Mouse (Mus musculus) gastrocnemius, postnatal 14 days (tissue): ENCODE measurements around the gene Iqce. TPM values are rescaled to one million over a fixed set of nuclear protein-coding genes. Genes with fewer than 3 reads are reported as not detected.

Experiments
- DNase-seq: peaks from one replicate; pipeline ENCODE4 v3.0.0; 2021; ENCODE audit warnings: mixed read lengths
- intact Hi-C: fragments of 180-260 bp; cut with DNase I; formaldehyde crosslinking; loops from one replicate; pipeline ENCODE4 v1.15.1; 2025; ENCODE audit warnings: low total_unique reads
- long read RNA-seq, 2 experiments: library from polyadenylated mRNA; stranded (forward); transcript quantifications; one replicate each; pipeline ENCODE4 v2.0.0; 2021
- total RNA-seq, 2 experiments: library from RNA; stranded (reverse); gene quantifications; 2 replicates each; pipeline ENCODE4 v1.2.3; 2021

The Iqce gene
- total RNA-seq, result 1 to 10 TPM; 4.4 to 5.1 TPM
- long read RNA-seq, experiment 1, partial matches to known transcripts, result 1 of 2 reads
- long read RNA-seq, experiment 1, other reads (novel, unspliced or antisense), result 1 of 2 reads
- long read RNA-seq, experiment 2, partial matches to known transcripts, result 0 of 3 reads
- long read RNA-seq, experiment 2, other reads (novel, unspliced or antisense), result 3 of 3 reads

DNA sequence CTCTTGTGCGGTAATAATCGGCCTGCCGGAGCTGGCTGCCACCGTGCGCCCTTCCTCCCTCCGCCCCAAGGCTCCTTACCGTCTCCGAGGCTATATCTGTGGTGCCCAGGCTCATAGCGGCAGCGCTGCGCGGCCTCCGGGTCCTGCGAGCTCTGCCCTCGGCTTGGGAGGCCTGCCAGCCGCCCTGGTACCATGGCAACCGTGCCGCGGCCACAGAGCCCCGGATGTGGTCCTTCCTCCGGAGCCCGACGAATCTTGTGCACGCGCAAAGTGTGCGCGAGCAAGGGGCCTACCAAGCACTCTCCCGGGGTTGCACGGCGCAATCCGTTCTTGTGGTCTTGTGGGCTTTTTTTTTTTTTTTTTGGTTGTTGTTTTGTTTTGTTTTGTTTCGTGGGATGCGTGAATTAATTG is at the start of gene Iqce:
TSS of gene Iqce (minus strand) at position 276 of the 411 bp plus-strand sequence.
- intact Hi-C loops, result no loop called here

DNA sequence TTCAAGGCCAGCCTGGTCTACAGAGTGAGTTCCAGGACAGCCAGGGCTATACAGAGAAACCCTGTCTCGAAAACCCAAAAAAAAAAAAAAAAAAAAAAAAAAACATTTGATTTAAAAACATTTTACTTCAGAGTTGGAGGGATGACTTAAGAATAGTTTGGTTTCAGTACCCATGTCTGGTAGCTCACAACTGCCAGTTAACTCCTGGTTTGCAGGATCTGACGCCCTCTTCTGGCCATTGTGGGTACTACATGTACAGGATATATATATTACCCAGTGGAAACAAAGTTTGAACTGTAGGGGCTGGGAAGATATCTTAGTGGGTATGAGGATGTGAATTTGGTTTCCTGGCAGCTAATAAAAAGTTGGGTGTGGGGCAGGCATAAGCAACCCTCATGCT is 48.7 kb upstream of the Iqce start:
- DNase-seq, result no peak
- intact Hi-C loops, result no loop called here

More for the DNA sequence above, at the start of gene Iqce:
- DNase-seq, result peak; percentile 96

DNA sequence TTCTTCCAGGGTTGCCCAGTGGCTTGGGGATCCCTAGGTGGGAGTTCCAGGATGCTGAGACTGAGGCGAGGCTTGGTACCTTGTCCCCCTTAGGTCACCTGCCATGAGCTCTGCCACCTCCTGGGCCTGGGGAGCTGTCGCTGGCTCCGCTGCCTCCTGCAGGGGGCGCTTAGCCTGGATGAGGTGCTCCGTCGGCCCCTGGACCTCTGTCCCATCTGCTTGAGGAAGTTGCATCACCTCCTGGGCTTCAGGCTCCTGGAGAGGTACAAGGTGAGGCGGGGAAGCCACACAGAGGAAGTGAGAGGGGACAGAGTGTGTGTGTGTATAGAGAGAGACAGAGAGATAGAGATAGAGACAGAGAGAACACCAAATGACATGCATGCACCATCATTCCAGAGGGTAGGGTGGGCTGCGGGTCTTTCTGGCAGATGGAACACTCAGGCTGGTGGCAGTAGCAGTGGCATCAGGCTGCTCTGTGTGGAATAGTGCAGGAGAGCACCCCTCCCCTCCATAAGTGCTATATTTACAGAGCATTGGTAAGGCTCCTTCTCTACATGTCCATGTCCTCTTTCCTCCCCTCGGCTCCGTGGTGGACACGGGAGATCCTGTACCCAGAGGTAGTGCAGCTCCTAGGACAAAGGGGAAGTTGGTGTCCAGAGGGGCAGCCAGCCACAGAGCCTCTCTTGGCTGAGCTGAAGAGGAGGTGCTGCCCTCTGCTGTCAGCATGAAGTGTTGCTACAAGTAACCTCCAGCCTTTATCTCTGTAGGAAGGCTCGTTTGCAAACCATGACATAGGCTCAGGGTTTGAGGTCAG is 47.1 kb upstream of the Iqce start:
- intact Hi-C loops, result no loop called here
- DNase-seq, result peak; percentile 76

DNA sequence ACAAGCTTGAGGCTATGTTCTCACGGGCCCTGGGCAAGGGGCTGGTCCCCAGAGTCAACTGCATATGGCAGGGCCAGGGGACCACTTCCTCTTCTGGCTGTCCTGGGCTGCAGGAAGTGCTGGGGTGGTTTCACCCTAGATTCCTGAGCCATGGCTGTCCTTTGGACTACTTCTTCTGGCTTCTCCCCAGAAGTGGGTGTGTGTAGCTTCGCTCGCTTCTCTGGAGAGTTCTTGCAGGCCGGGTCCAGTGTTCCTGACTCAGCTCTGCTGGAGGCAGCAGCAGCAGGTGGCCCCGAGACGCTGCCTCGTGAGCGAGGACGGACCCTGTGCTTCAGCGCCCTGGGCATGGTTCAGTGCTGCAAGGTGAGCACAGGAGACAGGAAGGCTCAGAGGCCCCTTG is 46.2 kb upstream of the Iqce start:
- intact Hi-C loops, result no loop called here
- no peak for DNase-seq

DNA sequence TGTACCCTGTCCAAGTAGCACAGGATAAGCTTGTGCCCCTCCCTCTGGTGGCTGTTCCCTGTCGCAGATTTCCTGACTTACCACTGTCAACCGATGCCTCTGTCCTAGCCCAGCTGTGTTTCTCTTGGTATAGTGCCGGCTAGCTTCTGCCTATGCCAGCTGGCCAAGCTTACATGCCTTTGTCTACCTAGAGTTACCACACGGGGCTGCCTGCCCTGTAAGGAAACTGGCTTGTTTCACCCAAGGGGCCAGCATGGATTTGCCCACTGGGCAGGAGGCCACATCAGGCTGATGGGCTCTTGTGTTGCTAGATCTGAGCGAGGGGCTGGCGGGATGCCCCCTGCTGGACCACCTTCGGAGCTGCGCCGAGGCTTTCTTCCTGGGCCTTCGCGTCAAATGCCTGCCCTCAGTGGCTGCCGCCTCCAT is 41.5 kb upstream of the Iqce start:
- intact Hi-C loops, result no loop called here
- no peak for DNase-seq

DNA sequence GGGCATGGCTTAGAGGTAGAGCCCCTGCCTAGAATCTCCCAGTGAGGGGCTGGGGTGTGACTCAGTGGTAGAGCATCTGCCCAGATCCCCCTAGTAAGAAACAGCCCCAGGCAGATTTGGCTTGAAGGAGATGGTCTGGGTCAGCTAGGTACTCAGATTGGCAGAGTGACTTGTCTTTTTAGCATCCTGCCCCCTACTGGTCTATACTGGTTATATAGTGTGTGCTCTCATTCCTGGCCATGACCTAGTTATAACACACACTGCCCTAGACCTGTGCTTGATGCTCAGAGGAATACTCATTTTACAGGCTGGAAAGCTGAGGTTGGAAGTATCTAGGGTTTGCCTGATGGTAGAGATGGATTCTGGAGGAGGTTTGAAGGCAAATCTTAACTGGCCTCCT is 39.7 kb upstream of the Iqce start:
- DNase-seq, result no peak
- intact Hi-C loops, result no loop called here

DNA sequence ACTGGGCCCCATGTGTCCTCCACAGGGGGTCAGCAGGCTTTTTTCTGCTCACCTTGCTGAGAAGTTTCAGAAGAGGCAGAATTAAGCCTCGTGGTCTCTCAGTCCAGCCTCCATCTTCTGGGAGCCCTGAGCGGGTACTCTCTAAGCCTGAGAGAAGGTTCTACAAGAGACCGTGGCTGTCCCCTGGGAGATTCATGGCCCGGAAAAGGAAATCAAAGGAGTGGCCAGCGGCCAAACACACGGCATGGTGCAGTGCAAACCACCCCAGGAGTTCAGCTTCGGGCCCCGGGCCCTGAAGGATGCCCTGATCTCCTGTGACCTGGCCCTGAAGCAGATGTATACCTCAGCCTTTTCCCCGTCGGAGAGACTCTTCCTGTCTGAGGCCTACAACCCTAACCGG is 38.9 kb upstream of the Iqce start:
- no peak for DNase-seq

DNA sequence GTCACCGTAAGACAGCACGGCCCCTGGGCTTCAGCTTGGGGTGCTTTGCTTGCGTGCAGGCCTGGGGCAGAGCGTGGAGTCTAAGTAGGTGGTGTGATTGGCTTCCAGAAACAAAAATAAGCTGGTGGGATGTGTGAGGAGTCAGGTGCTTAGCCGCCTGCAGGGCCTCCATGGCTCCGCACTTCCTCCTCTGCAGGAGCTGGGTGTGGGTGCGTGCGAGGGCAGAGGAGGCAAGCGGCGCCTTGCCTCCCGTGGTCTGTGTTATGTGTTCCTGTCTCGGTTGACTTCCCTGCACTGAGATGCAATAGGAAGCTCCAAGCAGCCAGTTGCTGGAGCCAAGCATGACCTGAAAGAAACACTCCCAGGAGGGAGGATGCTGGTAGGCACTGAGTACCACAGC is 37.6 kb upstream of the Iqce start:
- no peak for DNase-seq
- intact Hi-C loops, result no loop called here

More for the DNA sequence above, 38.9 kb upstream of the Iqce start:
- intact Hi-C loops, result no loop called here

DNA sequence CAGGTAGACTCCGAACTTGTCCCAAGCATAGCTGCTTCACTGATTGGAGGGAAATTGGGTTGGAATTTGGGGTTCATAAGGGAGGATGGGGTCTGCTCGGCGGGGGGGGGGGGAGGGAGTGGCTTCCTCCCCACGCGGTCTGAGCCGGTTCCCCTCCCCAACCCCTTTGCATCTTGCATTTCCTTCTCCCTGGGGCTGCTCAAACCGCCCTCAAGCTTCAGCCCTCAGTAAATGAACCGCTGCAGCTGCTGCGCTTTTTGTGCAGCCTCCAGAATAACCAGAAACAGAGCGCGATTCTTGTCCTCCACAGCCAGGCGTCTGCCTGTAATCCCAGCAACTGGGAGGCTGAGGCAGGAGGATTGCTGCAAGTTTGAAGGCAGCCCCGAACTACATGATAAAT is 34.0 kb upstream of the Iqce start:
- intact Hi-C loops, result no loop called here
- no peak for DNase-seq

DNA sequence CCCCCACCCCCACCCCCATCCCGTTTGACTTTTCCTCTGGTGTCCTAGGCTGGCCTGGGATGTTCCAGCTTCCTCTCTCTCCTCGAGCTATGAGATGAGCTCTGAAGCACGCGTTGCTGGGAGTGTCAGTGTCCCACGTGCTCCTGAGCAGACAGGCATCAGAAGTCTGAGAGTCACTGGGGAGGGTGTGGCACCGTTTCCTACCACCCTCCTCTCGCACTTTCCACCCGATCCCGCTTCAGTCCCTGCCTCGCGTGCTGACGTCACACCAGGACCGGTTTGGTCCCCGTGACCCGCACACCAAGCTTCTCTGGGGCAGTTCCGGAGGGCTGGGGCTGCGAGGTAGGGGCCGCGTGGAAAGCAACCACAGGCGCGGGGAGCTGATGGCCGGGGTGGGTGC is 33.1 kb upstream of the Iqce start:
- no peak for DNase-seq
- intact Hi-C loops, result no loop called here

DNA sequence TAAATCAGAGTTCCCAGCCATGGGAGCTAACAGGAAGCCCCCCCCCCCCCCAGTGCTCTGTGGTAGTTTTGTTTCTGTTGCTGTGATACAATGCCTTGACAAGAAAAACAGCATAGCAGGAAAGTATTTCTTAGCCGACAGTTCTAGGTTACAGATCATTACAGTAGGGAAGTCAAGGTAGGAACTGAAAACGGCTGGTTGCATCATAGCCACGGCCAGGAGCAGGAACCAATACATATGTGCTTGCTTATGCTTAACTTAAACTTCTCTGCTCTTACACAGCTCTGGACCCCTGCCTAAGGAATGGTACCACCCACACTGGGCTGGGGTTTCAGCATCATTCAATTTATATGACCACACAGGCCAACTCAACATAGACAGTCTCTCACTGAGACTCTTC is 31.2 kb upstream of the Iqce start:
- no peak for DNase-seq
- intact Hi-C loops, result no loop called here

DNA sequence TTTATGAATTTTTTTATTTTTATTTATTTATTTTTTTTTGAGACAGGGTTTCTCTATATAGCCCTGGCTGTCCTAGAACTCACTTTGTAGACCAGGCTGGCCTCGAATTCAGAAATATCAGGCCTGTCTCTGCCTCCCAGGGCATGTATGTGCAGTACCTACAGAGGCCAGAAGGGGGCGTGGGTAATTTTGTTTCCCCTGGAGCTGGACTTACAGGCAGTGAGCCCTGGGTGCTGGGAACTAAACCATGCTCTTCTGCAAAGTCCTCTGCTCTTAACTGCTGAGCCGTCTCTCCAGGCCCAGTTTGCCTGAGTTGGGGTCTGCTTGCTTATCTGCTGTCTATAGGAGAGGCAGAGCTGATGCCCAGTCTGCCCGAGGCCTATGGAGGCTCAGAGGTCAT is 30.0 kb upstream of the Iqce start:
- DNase-seq, result no peak
- intact Hi-C loops, result no loop called here

DNA sequence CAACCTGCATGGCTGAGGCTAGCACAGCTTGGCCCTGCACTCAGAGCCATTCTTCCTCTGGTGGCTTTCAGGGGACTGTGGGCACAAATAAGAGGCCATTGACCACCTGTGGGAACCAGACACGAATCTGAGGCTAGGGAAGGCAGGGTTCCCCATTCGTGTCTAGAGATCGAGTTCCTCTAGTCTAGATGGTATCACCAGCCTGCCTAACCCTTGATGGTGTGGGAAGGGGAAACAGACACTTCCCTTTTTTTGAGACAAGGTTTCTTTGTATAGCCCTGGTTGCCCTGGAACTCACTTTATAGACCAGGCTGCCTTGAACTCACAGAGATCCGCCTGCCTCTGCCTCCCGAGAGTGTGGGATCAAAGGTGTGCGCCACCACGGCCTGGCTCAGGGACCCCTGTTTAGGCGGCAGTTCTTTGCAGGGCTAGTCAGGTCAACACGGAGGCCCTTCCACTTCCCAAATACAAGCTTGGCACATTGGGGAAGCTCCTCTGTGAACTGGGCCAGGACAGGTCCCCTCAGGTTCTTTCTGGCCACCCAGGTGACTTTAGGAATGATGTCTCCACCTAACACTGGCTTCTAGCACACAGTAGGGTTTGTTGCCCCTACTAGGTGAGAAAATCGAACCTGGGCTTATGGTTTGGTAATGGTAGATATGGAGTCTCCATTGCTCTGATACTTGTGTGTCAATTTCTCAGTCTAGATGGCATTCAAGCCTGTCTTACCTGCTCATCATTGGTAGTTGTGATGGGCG is 29.0 kb upstream of the Iqce start:
- DNase-seq, result no peak
- intact Hi-C loops, result no loop called here

DNA sequence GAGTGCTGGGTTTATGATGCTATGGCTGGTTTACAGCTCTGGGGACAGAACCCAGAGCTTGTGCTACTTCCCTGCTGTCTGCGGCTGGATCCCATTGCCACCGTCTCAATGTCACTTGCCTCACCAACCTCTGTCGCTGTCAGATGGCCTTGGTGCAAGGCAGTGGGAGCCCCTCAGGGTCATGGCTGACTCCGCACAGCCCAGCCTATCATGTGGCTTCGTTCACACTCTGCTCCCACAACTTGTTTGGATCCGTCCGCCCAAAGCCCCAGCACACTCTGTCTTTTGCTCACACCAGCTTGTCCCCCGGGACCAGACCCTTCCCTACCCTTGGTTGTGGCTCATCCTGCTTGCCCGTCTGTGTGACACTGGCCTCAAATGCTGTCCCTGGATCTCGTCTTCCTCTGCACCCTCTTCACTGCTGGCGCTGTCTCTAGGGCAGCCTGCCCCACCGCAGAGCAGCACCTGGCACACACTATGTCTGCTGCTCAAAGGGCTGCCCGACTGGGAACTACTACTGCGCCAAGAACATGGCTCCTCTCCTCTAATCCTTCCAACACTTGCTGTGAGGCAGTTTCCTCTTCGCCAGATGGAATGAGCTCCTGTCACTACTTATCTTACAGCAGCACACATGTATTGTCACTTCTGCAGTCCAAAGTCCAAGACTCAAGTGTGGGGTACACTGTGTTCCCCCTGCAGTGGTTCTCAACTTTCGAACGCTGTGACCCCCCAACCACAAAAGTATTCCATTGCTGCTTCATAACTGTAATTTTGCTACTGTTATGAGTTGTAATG is 25.0 kb upstream of the Iqce start:
- intact Hi-C loops, result no loop called here
- no peak for DNase-seq

DNA sequence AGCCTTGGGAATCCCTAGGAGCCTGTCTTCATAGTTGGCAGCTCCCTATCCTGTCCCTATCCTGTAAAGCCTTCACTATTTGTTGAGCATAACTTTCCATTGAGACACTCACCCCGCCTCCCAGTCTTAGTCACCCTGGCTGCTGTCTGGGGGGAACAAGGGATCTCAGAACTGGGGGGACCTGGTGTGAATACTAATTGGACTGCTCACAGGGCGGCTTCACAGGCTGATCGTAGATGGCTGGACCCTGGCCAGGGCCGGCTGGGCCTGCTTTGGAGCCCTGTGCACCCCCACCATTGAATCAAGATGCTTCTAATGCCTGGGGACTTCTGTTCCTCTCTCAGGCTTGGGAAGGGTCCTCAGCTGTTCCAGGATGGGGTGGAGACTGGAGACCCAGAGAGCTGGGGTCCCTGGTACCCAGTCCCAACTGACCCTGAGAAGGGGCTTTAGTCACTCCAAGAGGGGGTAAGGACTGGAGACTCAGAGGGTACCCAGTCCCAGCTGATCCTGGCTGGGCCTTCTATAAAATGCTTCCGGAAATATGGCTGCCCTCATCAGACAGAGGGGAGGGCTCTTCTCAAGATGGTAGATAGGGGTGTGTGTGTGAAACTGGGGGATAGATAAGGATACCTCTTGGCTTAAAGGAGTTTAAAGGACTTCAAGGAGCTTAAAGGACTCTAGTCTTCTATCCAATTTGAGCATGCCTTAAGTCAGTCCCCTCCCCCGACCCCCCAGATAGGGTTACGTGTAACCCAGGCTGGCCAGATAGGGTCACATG is 24.1 kb upstream of the Iqce start:
- intact Hi-C loops, result no loop called here
- no peak for DNase-seq

DNA sequence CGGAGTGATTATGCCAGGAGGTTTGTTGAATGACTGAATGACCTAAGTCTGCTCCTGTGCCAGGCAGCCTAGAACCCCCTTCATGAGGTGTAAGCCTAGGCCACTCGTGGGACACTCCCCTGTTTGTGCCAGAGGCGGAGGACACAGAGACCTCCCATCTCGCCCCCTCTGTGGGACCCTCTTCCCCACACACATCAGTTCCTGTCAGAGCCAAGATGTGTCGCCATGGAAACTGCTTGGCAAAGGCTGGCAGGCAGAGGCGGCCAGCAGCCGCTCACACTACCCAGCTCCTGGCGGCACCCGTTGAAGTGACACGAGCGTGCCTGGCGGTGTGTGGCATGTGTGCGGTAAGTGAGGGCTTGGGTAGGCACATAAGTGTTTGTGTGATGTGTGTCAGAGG is 21.6 kb upstream of the Iqce start, which contains the start of gene Amz1:
TSS of gene Amz1 (plus strand) at position 306 of the 400 bp plus-strand sequence.
- DNase-seq, result no peak
- intact Hi-C loops, result no loop called here

DNA sequence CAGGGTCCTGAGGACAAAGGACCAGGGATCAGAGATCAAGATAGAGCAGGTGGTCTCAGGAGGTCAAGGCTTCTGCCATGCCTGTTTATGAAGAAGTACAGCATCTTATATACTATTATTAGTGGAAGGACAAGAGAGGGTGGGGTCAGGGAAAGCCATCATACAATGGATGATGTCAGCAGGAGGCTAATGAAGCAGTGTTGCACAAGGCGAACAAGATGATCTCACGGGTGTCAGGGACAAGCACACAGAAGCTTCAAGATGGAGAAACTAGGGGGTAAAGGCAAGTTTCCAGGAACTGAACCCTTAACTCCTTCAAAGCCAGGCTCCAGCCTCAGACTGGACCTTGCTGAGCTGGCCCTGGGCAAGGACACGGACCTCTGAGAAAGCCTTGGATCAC is 19.9 kb upstream of the Iqce start:
- intact Hi-C loops, result no loop called here

DNA sequence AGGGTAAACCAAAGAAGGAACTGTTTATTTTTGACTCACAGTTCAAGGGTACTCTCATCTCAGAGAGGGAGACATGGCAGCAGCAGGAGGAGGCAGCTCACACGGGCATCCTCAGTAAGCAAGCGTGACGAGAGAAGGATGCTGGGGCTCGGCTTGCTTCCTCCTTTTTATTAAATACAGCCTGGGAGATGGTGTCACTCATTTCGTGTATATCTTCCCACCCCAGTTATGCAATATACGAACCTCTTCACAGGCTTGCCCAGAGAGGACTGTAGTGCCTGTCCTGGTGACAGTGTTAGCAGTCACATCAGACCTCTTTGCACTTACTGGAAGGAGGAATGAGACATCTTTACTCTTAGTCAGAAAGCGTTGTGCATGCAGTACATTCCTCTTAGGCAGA is 18.6 kb upstream of the Iqce start:
- no peak for DNase-seq
- intact Hi-C loops, result no loop called here

More for the DNA sequence above, 19.9 kb upstream of the Iqce start:
- DNase-seq, result no peak

DNA sequence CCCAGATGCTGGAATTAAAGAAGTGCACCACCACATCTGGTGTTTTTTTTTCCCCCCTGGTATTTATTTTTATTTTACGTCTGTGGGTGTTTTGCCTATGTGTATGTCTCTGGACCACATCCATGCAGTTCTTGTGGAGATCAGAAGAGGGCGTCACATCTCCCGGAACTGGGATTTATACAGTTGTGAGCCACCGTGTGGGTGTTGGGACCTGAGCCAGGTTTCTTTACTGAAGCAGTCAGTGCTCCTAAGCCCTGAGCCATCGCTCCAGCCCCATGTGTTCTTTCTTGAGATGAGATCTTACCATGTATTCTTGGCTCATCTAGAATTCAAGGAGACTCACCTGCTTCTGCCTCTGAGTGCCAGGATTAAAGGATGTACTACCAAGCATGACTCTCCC is 8.9 kb upstream of the Iqce start:
- no peak for DNase-seq
- intact Hi-C loops, result no loop called here
